Mouse (Mus musculus) olfactory bulb, adult 2 months (tissue): ENCODE results near the gene Stk32c. TPM values are rescaled to one million over a fixed set of nuclear protein-coding genes. Genes with fewer than 3 reads are reported as not detected.

ENCODE experiments used
- H3K27ac ChIP-seq: fragments of 200-500 bp; 2 replicates; pipeline ENCODE4 v1.5.1; 2012; ENCODE audit warnings: low read depth, low read length; ENCODE audit not compliant: insufficient read depth
- H3K4me1 ChIP-seq: fragments of 200-500 bp; 2 replicates; pipeline ENCODE4 v1.6.1; 2012; ENCODE audit warnings: low read length; ENCODE audit not compliant: control insufficient read depth, insufficient read depth
- H3K4me3 ChIP-seq: fragments of 200-500 bp; 2 replicates; pipeline ENCODE4 v1.5.1; 2012; ENCODE audit warnings: mild to moderate bottlenecking, low read depth, low read length, moderate library complexity; ENCODE audit not compliant: insufficient read depth
- CTCF ChIP-seq: fragments of 200-500 bp; IDR thresholded peaks from 2 replicates; pipeline ENCODE4 v1.5.1; 2012; ENCODE audit warnings: low read depth, mild to moderate bottlenecking, low read length, moderate library complexity; ENCODE audit not compliant: insufficient read depth
- POLR2A ChIP-seq: fragments of 200-500 bp; IDR thresholded peaks from 2 replicates; pipeline ENCODE4 v1.6.1; 2012; ENCODE audit warnings: mild to moderate bottlenecking, low read depth, low read length, moderate library complexity; ENCODE audit not compliant: insufficient read depth
- WGBS: fragments of 180-500 bp; shearing (Covaris S2); methylation state at CpG from one replicate; pipeline ENCODE4 v1.1.7; 2018; 5-methylcytosine and 5-hydroxymethylcytosine counted together
- polyA plus RNA-seq: library from polyadenylated mRNA; stranded (reverse); fragments of >200 nt; gene quantifications from 2 replicates; pipeline ENCODE4 v1.2.4, GENCODE M21; 2012; ENCODE audit warnings: low replicate concordance; ENCODE audit not compliant: missing spikeins, insufficient read depth, insufficient read length

Stk32c gene
- polyA plus RNA-seq, 1 experiment, result not detected

- Histone ChIP-seq H3K4me1 (peaks cover 17% of the 10 kb centered on the region), H3K4me3 (no peak overlapping the region), H3K27ac (no peak overlapping the region)
- WGBS, result 63% methylated on average over 12 of the region's 12 CpGs
- TF ChIP-seq POLR2A (no peak), CTCF (no peak)
Observed at GRCm38 (mm10) chr7:139089892-139090874, 122.9 kb downstream of the Stk32c start.

GRCm38 (mm10) chr7:139087801-139088200 lies 125.3 kb downstream of the Stk32c start:
- Histone ChIP-seq H3K27ac (no peak overlapping the region), H3K4me3 (no peak overlapping the region)
- 45% methylated on average over 2 of the region's 2 CpGs for WGBS

GRCm38 (mm10) chr7:139086195-139087158 lies 126.6 kb downstream of the Stk32c start:
- H3K4me1 ChIP-seq, result peaks cover 17% of the 10 kb centered on the region
- TF ChIP-seq CTCF, result no peak
- TF ChIP-seq POLR2A, result no peak
- WGBS, result 2% methylated on average over 61 of the region's 61 CpGs

More at GRCm38 (mm10) chr7:139087801-139088200, 125.3 kb downstream of the Stk32c start:
- no peak for TF ChIP-seq CTCF
- no peak for TF ChIP-seq POLR2A
- H3K4me1 ChIP-seq, result peaks cover 17% of the 10 kb centered on the region

GRCm38 (mm10) chr7:139085629-139086194 lies 127.4 kb downstream of the Stk32c start, which contains the start of gene Dpysl4:
Gene Dpysl4 (plus strand): TSS chr7:139086001.
- WGBS, result 7% methylated on average over 32 of the region's 32 CpGs
- peak within 1 kb of the TSS; percentile 73 for H3K4me3 ChIP-seq
- H3K27ac ChIP-seq, result peak within 1 kb of the TSS; percentile 35; the same call in 1 of the 2 replicates
- H3K4me1 ChIP-seq, result peaks cover 17% of the 10 kb centered on the region
- TF ChIP-seq CTCF (no peak), POLR2A (peak; percentile 45; the same call in 1 of the 2 replicates)

More at GRCm38 (mm10) chr7:139086195-139087158, 126.6 kb downstream of the Stk32c start:
- Histone ChIP-seq H3K4me3 (peak overlapping the region; percentile 73), H3K27ac (peak overlapping the region; percentile 35; the same call in 1 of the 2 replicates)

GRCm38 (mm10) chr7:139084316-139084715 lies 128.8 kb downstream of the Stk32c start:
- no peak overlapping the region for H3K27ac ChIP-seq
- H3K4me1 ChIP-seq, result peaks cover 17% of the 10 kb centered on the region
- no peak for TF ChIP-seq POLR2A
- TF ChIP-seq CTCF, result no peak
- 69% methylated on average over 1 of the region's 1 CpGs for WGBS
- H3K4me3 ChIP-seq, result no peak overlapping the region

GRCm38 (mm10) chr7:139082281-139082680 lies 130.8 kb downstream of the Stk32c start:
- TF ChIP-seq CTCF, result no peak
- no peak for TF ChIP-seq POLR2A
- H3K4me3 ChIP-seq, result no peak overlapping the region

GRCm38 (mm10) chr7:139081158-139081557 lies 131.9 kb downstream of the Stk32c start:
- 62% methylated on average over 5 of the region's 5 CpGs for WGBS
- TF ChIP-seq CTCF, result no peak
- no peak for TF ChIP-seq POLR2A
- Histone ChIP-seq H3K4me1 (peaks cover 27% of the 10 kb centered on the region), H3K4me3 (no peak overlapping the region), H3K27ac (no peak overlapping the region)

More at GRCm38 (mm10) chr7:139082281-139082680, 130.8 kb downstream of the Stk32c start:
- WGBS, result 70% methylated on average over 8 of the region's 8 CpGs
- Histone ChIP-seq H3K4me1 (peaks cover 22% of the 10 kb centered on the region), H3K27ac (no peak overlapping the region)

GRCm38 (mm10) chr7:139080714-139081113 lies 132.4 kb downstream of the Stk32c start:
- H3K4me1 ChIP-seq, result peaks cover 30% of the 10 kb centered on the region
- no peak overlapping the region for H3K27ac ChIP-seq
- WGBS, result 77% methylated on average over 4 of the region's 4 CpGs
- TF ChIP-seq CTCF, result no peak
- no peak for TF ChIP-seq POLR2A
- H3K4me3 ChIP-seq, result no peak overlapping the region
